Mouse (Mus musculus): ENCODE measurements around the gene Pik3c2b. TPM values are rescaled to one million over a fixed set of nuclear protein-coding genes. Genes with fewer than 3 reads are reported as not detected.

The Pik3c2b gene
- 12.1 TPM for polyA plus RNA-seq (2014; fragmentation: Illumina TruSeq; extraction: RNeasy Lipid Tissue Mini Kit (QIAGEN cat#74804); ENCODE audit: low read depth, low replicate concordance)

GRCm38 (mm10) chr1:133045011-133045860, at the start of gene Pik3c2b:
Gene Pik3c2b (plus strand): TSS chr1:133045667.

DNA sequence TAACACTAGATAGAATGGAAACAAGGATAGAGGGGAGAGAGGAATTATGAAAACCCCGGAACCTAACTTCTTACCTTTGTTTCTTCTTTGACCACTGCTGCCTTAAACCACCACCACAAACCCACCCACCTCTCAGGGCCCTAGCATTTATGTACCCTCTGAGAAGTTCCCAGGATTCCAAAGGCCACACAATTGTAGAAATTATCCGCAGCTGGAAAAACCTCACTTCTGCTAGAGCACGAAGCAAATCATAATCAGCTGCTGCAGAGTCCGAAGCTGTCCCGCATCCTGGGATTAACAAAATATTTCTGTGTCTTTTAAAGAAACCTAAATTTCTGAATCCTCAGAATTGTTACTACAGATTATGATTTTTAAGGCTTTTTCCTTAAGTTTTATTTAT, 15.0 kb upstream of the Pik3c2b start, which contains the start of gene Mdm4:
TSS of gene Mdm4 (minus strand) at position 101 of the 400 bp plus-strand sequence.

DNA sequence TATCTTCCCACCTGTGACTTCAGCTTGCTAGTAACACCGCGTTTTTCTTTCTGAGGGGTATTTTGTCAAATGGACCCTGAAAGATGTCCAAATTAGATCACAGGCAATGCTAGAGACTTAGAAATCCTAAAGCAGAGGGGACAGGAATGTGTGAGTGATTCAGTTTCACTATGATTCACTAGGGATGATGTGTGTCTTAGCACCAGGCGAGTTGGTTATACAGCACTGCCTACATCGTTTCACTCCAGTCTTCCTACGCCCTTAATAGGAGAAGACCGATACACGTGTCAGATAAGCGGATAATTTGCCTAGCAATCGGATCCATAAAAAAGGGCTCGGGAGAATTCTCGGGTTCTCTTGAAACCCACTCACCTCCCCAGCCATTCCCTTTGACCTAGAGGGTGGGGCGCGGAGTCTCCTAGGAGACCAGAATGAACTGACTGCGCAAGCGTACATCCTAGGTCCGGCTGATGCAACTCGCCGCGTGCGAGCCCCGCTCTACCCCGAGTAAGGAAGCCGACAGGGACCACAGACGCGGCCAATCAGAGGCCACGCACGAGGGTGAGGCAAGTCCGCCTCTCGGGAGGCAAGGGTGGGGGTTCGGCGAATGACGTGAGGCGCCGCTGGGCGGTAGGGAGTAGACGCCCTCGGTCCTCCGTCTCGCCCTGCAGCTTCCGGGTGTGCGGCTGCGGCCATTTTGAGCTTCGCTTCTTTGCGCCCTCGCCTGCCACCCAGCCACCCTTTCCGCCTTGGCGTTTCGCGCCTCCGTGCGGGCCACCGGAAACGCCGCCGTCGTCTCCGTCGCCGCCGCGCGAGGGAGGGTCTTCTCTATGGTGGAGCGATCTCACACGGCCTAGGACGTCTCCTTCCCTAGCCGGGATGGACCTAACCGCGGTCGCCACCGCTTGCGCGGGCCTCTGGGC, 85.4 kb downstream of the Pik3c2b start, which contains the start of gene Ppp1r15b:
TSS of gene Ppp1r15b (plus strand) at position 506 of the 923 bp plus-strand sequence.

Other genes starting within 250 kb of the Pik3c2b start
- gene Lrrn2, start 165.4 kb upstream of the Pik3c2b start, polyA plus RNA-seq (2014; fragmentation: Illumina TruSeq; extraction: RNeasy Lipid Tissue Mini Kit (QIAGEN cat#74804); ENCODE audit: low read depth, low replicate concordance), result 4.3 TPM
- gene Mdm4, start 15.1 kb upstream of the Pik3c2b start, polyA plus RNA-seq (2014; fragmentation: Illumina TruSeq; extraction: RNeasy Lipid Tissue Mini Kit (QIAGEN cat#74804); ENCODE audit: low read depth, low replicate concordance), result 37.5 TPM
- gene Ppp1r15b, start 85.5 kb downstream of the Pik3c2b start, polyA plus RNA-seq (2014; fragmentation: Illumina TruSeq; extraction: RNeasy Lipid Tissue Mini Kit (QIAGEN cat#74804); ENCODE audit: low read depth, low replicate concordance), result 15.2 TPM
- 66.6 TPM for gene Plekha6, start 118.5 kb downstream of the Pik3c2b start, polyA plus RNA-seq (2014; fragmentation: Illumina TruSeq; extraction: RNeasy Lipid Tissue Mini Kit (QIAGEN cat#74804); ENCODE audit: low read depth, low replicate concordance)

Data from heart, adult 10 weeks (tissue).